Mouse (Mus musculus) CD8-positive naive resting alpha-beta T cell, adult 2 months (primary cell): ENCODE data around the gene Unc119b.
"Not testable (repeated sequence)": the region's sequence is repeated elsewhere in the genome, so short reads cannot be mapped to it uniquely, and the experiment has no call there.

Experiments
- DNase-seq, 2 experiments: peaks; one replicate each; pipeline ENCODE4 v3.0.0; 2022; ENCODE audit warnings: low read depth in 2 of 2, low spot score in 2 of 2

Unc119b gene

DNA sequence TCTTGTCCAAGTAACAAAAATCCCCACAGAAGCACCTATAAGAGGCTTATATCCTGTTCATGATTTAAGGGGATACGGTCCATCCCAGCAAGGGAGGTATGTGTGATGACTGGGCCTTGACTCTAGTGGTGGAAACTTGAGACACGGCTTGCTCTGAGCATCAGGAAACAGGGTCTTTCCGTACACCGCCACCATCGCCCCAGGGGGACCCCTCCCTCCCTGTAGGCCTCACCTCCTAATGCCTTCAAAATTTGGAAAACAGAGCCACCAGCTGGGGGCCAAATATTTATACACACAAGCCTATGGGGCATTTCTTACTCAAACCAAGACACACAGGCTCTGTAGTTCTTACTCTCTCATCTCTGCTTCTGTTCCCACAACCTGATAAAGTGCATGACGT lies 43.0 kb downstream of the Unc119b start:
- DNase-seq, result no peak

- no peak for DNase-seq
Measured at GRCm38 (mm10) chr5:115091015-115091414, 43.8 kb downstream of the Unc119b start.

- no peak for DNase-seq
Measured at GRCm38 (mm10) chr5:115089592-115090268, 45.0 kb downstream of the Unc119b start.

- no peak for DNase-seq
Measured at GRCm38 (mm10) chr5:115085675-115086074, 49.1 kb downstream of the Unc119b start.

- DNase-seq, result no peak
Measured at GRCm38 (mm10) chr5:115083492-115083891, 51.3 kb downstream of the Unc119b start.

GRCm38 (mm10) chr5:115081636-115082035 lies 53.1 kb downstream of the Unc119b start:
- DNase-seq, result no peak

DNA sequence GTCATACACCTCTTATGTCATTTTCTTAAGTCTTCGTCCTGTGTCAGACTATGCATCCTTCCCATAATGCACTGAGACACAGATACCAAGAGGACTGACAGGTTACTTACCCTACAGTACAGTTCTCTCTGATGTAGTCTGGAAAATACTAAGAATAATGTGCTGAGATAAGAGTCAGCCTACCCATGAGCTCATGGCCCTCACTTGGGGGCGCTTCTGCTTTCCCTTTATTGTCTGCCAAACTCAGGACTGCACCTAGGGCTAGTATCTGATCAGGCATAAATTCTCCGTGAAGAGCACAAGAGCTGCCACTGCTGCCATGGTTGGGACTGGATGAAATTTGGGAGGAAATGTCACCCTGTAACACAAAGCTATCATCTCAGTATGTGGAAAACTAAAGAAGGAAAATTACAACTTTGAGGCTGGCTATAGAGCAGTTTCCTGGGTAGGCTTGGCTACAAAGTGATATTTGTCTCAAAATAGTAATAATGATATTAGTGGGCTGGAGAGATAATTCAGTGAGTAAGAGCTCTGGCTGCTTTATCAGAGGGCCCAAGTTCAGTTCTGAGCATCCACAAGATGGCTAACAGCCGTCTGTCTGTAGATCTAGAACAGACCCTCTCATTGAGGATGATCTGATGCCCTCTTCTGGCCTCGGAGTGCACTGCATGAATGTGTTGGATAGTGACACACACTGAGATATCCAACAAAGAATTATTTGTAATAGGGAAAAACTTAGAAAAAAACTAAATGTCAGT lies 58.5 kb downstream of the Unc119b start:
- DNase-seq, result peak; percentile 58 to 74

- no peak for DNase-seq
Measured at GRCm38 (mm10) chr5:115074749-115075148, 60.0 kb downstream of the Unc119b start.

GRCm38 (mm10) chr5:115073306-115073705 lies 61.5 kb downstream of the Unc119b start:
- DNase-seq, result not testable (repeated sequence)
